Mouse (Mus musculus): ENCODE measurements at regions not wholly inside any gene's neighbourhood (a gene's known extent, or its start where the extent isn't known, plus 50 kb on each side); places are given as distances from the start of the nearest gene placed in this dataset.

GRCm38 (mm10) chr4:54615886-54616285 lies 329.0 kb upstream of the Zfp462 start:
- TF ChIP-seq CTCF (IDR thresholded peaks at IDR 0.05) = no peak
- intact Hi-C loops (cut with DNase I) = no loop called here
- H3K4me3 ChIP-seq = no peak overlapping the region
- H3K27ac ChIP-seq = no peak overlapping the region
- DNase-seq (ENCODE audit: extremely low spot score in 1 of 2, low spot score in 2 of 2) = no peak

GRCm38 (mm10) chr4:54624024-54624873 lies 320.6 kb upstream of the Zfp462 start:
- H3K4me3 ChIP-seq = no peak overlapping the region
- no peak for TF ChIP-seq CTCF (IDR thresholded peaks at IDR 0.05)
- intact Hi-C loops (cut with DNase I) = loop anchor here (1.0 kb wide), 1 partner anchor 9 kb away; no protein-coding TSS in a partner anchor

GRCm38 (mm10) chr4:54636986-54637641 lies 307.7 kb upstream of the Zfp462 start:
- intact Hi-C loops (cut with DNase I) = no loop called here
- H3K4me3 ChIP-seq = no peak overlapping the region
- H3K27ac ChIP-seq = no peak overlapping the region
- TF ChIP-seq CTCF (IDR thresholded peaks at IDR 0.05) = no peak
- no peak for DNase-seq (ENCODE audit: extremely low spot score in 1 of 2, low spot score in 2 of 2)

More at GRCm38 (mm10) chr4:54624024-54624873, 320.6 kb upstream of the Zfp462 start:
- no peak for DNase-seq (ENCODE audit: extremely low spot score in 1 of 2, low spot score in 2 of 2)
- H3K27ac ChIP-seq = no peak overlapping the region

GRCm38 (mm10) chr4:54646033-54646432 lies 298.8 kb upstream of the Zfp462 start:
- intact Hi-C loops (cut with DNase I) = loop anchor here (1.0 kb wide), 1 partner anchor 112 kb away; no protein-coding TSS in a partner anchor
- TF ChIP-seq CTCF (IDR thresholded peaks at IDR 0.05) = no peak
- Histone ChIP-seq H3K27ac (no peak overlapping the region), H3K4me3 (no peak overlapping the region)
- no peak for DNase-seq (ENCODE audit: extremely low spot score in 1 of 2, low spot score in 2 of 2)

GRCm38 (mm10) chr4:54646459-54646858 lies 298.4 kb upstream of the Zfp462 start:
- no peak overlapping the region for H3K4me3 ChIP-seq
- no peak for TF ChIP-seq CTCF (IDR thresholded peaks at IDR 0.05)
- DNase-seq (ENCODE audit: extremely low spot score in 1 of 2, low spot score in 2 of 2) = no peak
- H3K27ac ChIP-seq = no peak overlapping the region
- intact Hi-C loops (cut with DNase I) = loop anchor here (1.0 kb wide), 1 partner anchor 112 kb away; no protein-coding TSS in a partner anchor

GRCm38 (mm10) chr4:54648254-54648653 lies 296.6 kb upstream of the Zfp462 start:
- intact Hi-C loops (cut with DNase I) = no loop called here
- no peak for DNase-seq (ENCODE audit: extremely low spot score in 1 of 2, low spot score in 2 of 2)
- TF ChIP-seq CTCF (IDR thresholded peaks at IDR 0.05) = no peak
- Histone ChIP-seq H3K27ac (no peak overlapping the region), H3K4me3 (no peak overlapping the region)

GRCm38 (mm10) chr4:54651646-54652110 lies 293.2 kb upstream of the Zfp462 start:
- TF ChIP-seq CTCF (IDR thresholded peaks at IDR 0.05) = no peak
- DNase-seq (ENCODE audit: extremely low spot score in 1 of 2, low spot score in 2 of 2) = no peak
- no peak overlapping the region for H3K4me3 ChIP-seq
- intact Hi-C loops (cut with DNase I) = no loop called here
- no peak overlapping the region for H3K27ac ChIP-seq

GRCm38 (mm10) chr4:54652111-54653021 lies 292.5 kb upstream of the Zfp462 start:
- no peak overlapping the region for H3K27ac ChIP-seq
- no peak for TF ChIP-seq CTCF (IDR thresholded peaks at IDR 0.05)
- H3K4me3 ChIP-seq = no peak overlapping the region
- intact Hi-C loops (cut with DNase I) = no loop called here
- no peak for DNase-seq (ENCODE audit: extremely low spot score in 1 of 2, low spot score in 2 of 2)

GRCm38 (mm10) chr4:54653097-54653776 lies 291.6 kb upstream of the Zfp462 start:
- no peak overlapping the region for H3K4me3 ChIP-seq
- no peak for TF ChIP-seq CTCF (IDR thresholded peaks at IDR 0.05)
- no peak for DNase-seq (ENCODE audit: extremely low spot score in 1 of 2, low spot score in 2 of 2)
- H3K27ac ChIP-seq = no peak overlapping the region
- intact Hi-C loops (cut with DNase I) = no loop called here

Data from left cerebral cortex, adult 2 months (tissue).